27 mouse cellular contexts compared by ENCODE assay signal in genomic region chr19:29474803-29475202, GRCm38 (mm10). TPM values are rescaled to one million over a fixed set of nuclear protein-coding genes. Genes with fewer than 3 reads are reported as not detected.
DNase-seq lines count a peak whose midpoint lies in the region; ATAC-seq and TF ChIP-seq lines count a peak whose summit lies in the region.
"Had no signal": no experiment of that assay in that cellular context is flagged by ENCODE, and none has a peak within 500 bp of the region (broad histone marks: within the 10 kb centered on the region; RNA-seq: fewer than 3 reads in every experiment).

No protein-coding gene starts in this region.

- peak; percentile 85 for DNase-seq in MEL (ENCODE audit: low read depth, low spot score)
- peak; percentile 19 for DNase-seq in induced T-regulatory cell, adult 2 months (ENCODE audit: low read depth)
- no peak for DNase-seq in forebrain, postnatal 0 days
- DNase-seq in spleen, adult 12 weeks (ENCODE audit: low spot score): no peak
- no peak for DNase-seq in ovary, postnatal 14 days (ENCODE audit: low spot score)
- no peak for DNase-seq in layer of hippocampus, adult 8-10 months (ENCODE audit: low spot score in 2 of 2)
- DNase-seq: adrenal gland, postnatal 14 days; cerebellum, adult 18-20 months; cerebellum, adult 9-10 months; cerebellum, postnatal 14 days; gastrocnemius, postnatal 25 days; heart, adult 18-20 months; heart, postnatal 10 days; heart, postnatal 36 days; kidney, adult 11 months had no signal

- no peak overlapping the region for H3K9ac ChIP-seq in MEL (ENCODE audit: control insufficient read depth, low read depth, low read length, poor library complexity, severe bottlenecking)
- H3K9ac ChIP-seq in intestine, embryonic 16.5 days (ENCODE audit: low read depth, low read length): no peak overlapping the region
- H3K9ac ChIP-seq in forebrain, postnatal 0 days: no peak overlapping the region
- H3K9ac ChIP-seq: embryonic facial prominence, embryonic 12.5 days; embryonic facial prominence, embryonic 15.5 days; heart, embryonic 12.5 days; heart, embryonic 15.5 days; hindbrain, embryonic 13.5 days had no signal

- WGBS in intestine, embryonic 16.5 days: 46% methylated on average over 2 of the region's 2 CpGs
- 61% methylated on average over 2 of the region's 2 CpGs for WGBS in forebrain, postnatal 0 days

- no peak for TF ChIP-seq EP300 in MEL (IDR thresholded peaks at IDR 0.05; ENCODE audit: low read depth in 1 of 2, low read length in 2 of 2)

- no peak overlapping the region for H3K4me2 ChIP-seq in intestine, embryonic 16.5 days (ENCODE audit: low read depth, low read length)
- no peak overlapping the region for H3K4me2 ChIP-seq in forebrain, postnatal 0 days (ENCODE audit: low read depth)
- H3K4me2 ChIP-seq: embryonic facial prominence, embryonic 12.5 days; embryonic facial prominence, embryonic 15.5 days; heart, embryonic 12.5 days; heart, embryonic 15.5 days; hindbrain, embryonic 13.5 days had no signal

- ATAC-seq in intestine, embryonic 16.5 days: 0 out of 2 replicates have a peak, but pooled peaks have one; percentile 3
- peak; percentile 38; the same call in 1 of the 2 replicates for ATAC-seq in megakaryocyte, adult 5-6 weeks (ENCODE audit: poor library complexity, severe bottlenecking)
- no peak for ATAC-seq in forebrain, postnatal 0 days
- ATAC-seq: forebrain, embryonic 14.5 days; hindbrain, embryonic 16.5 days; Patski had no signal

- H3K79me2 ChIP-seq in MEL (ENCODE audit: control insufficient read depth, insufficient read depth, low read length, poor library complexity): no peaks in the 10 kb centered on the region

- H3K36me3 ChIP-seq in MEL (ENCODE audit: control insufficient read depth in 1 of 2, insufficient read depth in 2 of 2, low read length in 2 of 2): peaks cover 0 to 49% of the 10 kb centered on the region in 2 experiments; a peak in 2 of 4 replicates
- no peaks in the 10 kb centered on the region for H3K36me3 ChIP-seq in intestine, embryonic 16.5 days (ENCODE audit: control insufficient read depth, insufficient read depth, low read length)
- no peaks in the 10 kb centered on the region for H3K36me3 ChIP-seq in forebrain, postnatal 0 days (ENCODE audit: insufficient read depth)
- H3K36me3 ChIP-seq: embryonic facial prominence, embryonic 12.5 days; embryonic facial prominence, embryonic 15.5 days; heart, embryonic 12.5 days; heart, embryonic 15.5 days; hindbrain, embryonic 10.5 days; hindbrain, embryonic 13.5 days had no signal

- TF ChIP-seq POLR2A in MEL (IDR thresholded peaks at IDR 0.05; ENCODE audit: control insufficient read depth in 1 of 2, insufficient read depth in 1 of 2, low read depth in 1 of 2, low read length in 2 of 2, poor library complexity in 1 of 2): no peak

- H3K27me3 ChIP-seq in MEL (ENCODE audit: control insufficient read depth in 1 of 2, insufficient read depth in 2 of 2, low read length in 2 of 2): no peaks in the 10 kb centered on the region
- no peaks in the 10 kb centered on the region for H3K27me3 ChIP-seq in intestine, embryonic 16.5 days (replicated peaks; ENCODE audit: control insufficient read depth, insufficient read depth, low read length)
- H3K27me3 ChIP-seq in forebrain, postnatal 0 days (ENCODE audit: insufficient read depth, low read length): no peaks in the 10 kb centered on the region
- H3K27me3 ChIP-seq: CH12.LX; embryonic facial prominence, embryonic 12.5 days; embryonic facial prominence, embryonic 15.5 days; heart, embryonic 12.5 days; heart, embryonic 15.5 days; hindbrain, embryonic 13.5 days; Patski had no signal

- H3K9me3 ChIP-seq in MEL (replicated peaks; ENCODE audit: insufficient read depth, low read length): no peaks in the 10 kb centered on the region
- H3K9me3 ChIP-seq in intestine, embryonic 16.5 days (ENCODE audit: control insufficient read depth, low read length): no peaks in the 10 kb centered on the region
- no peaks in the 10 kb centered on the region for H3K9me3 ChIP-seq in forebrain, postnatal 0 days (ENCODE audit: low read length)
- H3K9me3 ChIP-seq: embryonic facial prominence, embryonic 12.5 days; embryonic facial prominence, embryonic 15.5 days; heart, embryonic 12.5 days; heart, embryonic 15.5 days; hindbrain, embryonic 10.5 days; hindbrain, embryonic 13.5 days had no signal

- H3K4me3 ChIP-seq in MEL (ENCODE audit: control insufficient read depth in 1 of 2, insufficient read depth in 1 of 2, low read depth in 2 of 2, low read length in 2 of 2): peak overlapping the region in 1 of 2 experiments; percentile 5; a peak in 1 of 4 replicates
- no peak overlapping the region for H3K4me3 ChIP-seq in intestine, embryonic 16.5 days (ENCODE audit: low read length)
- no peak overlapping the region for H3K4me3 ChIP-seq in forebrain, postnatal 0 days (ENCODE audit: low read depth, low read length)
- H3K4me3 ChIP-seq: embryonic facial prominence, embryonic 12.5 days; embryonic facial prominence, embryonic 15.5 days; heart, embryonic 12.5 days; heart, embryonic 15.5 days; hindbrain, embryonic 10.5 days; hindbrain, embryonic 13.5 days had no signal

- no peak for TF ChIP-seq RAD21 in MEL (IDR thresholded peaks at IDR 0.05; ENCODE audit: low read depth, low read length)

- peaks cover 52 to 58% of the 10 kb centered on the region in 2 experiments for H3K4me1 ChIP-seq in MEL (ENCODE audit: control insufficient read depth in 1 of 2, insufficient read depth in 2 of 2, low read length in 2 of 2)
- H3K4me1 ChIP-seq in intestine, embryonic 16.5 days (ENCODE audit: control insufficient read depth, insufficient read depth, low read length): peaks cover 34% of the 10 kb centered on the region
- no peaks in the 10 kb centered on the region for H3K4me1 ChIP-seq in forebrain, postnatal 0 days (ENCODE audit: insufficient read depth)
- H3K4me1 ChIP-seq: embryonic facial prominence, embryonic 12.5 days had no signal

- TF ChIP-seq CTCF in MEL (IDR thresholded peaks at IDR 0.05 in 2 of 3, conservative IDR thresholded peaks at IDR 0.05 in 1 of 3; ENCODE audit: control insufficient read depth in 1 of 3, insufficient read depth in 1 of 3, low read depth in 2 of 3, low read length in 3 of 3, poor library complexity in 1 of 3, severe bottlenecking in 1 of 3): no peak
- no peak for TF ChIP-seq CTCF in forebrain, postnatal 0 days (IDR thresholded peaks at IDR 0.05; ENCODE audit: low read depth)

- 0 out of 2 replicates have a peak overlapping the region, but pooled peaks have one; percentile 6 for H3K27ac ChIP-seq in MEL (ENCODE audit: control insufficient read depth, low read depth, low read length)
- peak overlapping the region; percentile 82 for H3K27ac ChIP-seq in intestine, embryonic 16.5 days (ENCODE audit: low read length)
- no peak overlapping the region for H3K27ac ChIP-seq in forebrain, postnatal 0 days (ENCODE audit: low read depth, low read length)
- H3K27ac ChIP-seq: embryonic facial prominence, embryonic 12.5 days; embryonic facial prominence, embryonic 15.5 days; heart, embryonic 15.5 days; hindbrain, embryonic 10.5 days; hindbrain, embryonic 13.5 days had no signal

TF ChIP-seq in MEL, 35 proteins besides CTCF, POLR2A, EP300 and RAD21:
- TF ChIP-seq TBP (IDR thresholded peaks at IDR 0.05; ENCODE audit: low read depth, low read length): no peak
- TF ChIP-seq ZNF384 (IDR thresholded peaks at IDR 0.05; ENCODE audit: low read depth, low read length): no peak
- TF ChIP-seq KAT2A (conservative IDR thresholded peaks at IDR 0.05; ENCODE audit: low read depth, low read length): no peak

RNA-seq across cellular contexts. Expression of gene Ric1, which starts 47.3 kb away (rescaled TPM):
- 41.0 and 43.8 TPM in 2 replicates for total RNA-seq in MEL (2012; rRNA removed)
- polyA plus RNA-seq in MEL (2012; ENCODE audit: insufficient read depth in 1 of 2, insufficient read length in 2 of 2, low read depth in 1 of 2, low replicate concordance in 2 of 2, missing spikeins in 1 of 2): 10 to 100 TPM; 54.2 to 77.2 TPM
- 8.0 and 9.0 TPM in 2 replicates for polyA plus RNA-seq in intestine, embryonic 16.5 days (2015; fragmentation: Nextera tagmentation; extraction: Ambion mirVana)
- total RNA-seq in megakaryocyte, adult 5-6 weeks (2015): 12.9 and 13.1 TPM in 2 replicates
- total RNA-seq in megakaryocyte, adult 5-6 weeks (2017): 14.3 and 15.3 TPM in 2 replicates
- total RNA-seq in forebrain, postnatal 0 days (2014; rRNA removed): 35.0 and 38.0 TPM in 2 replicates
- 7.9 and 10.4 TPM in 2 replicates for polyA plus RNA-seq in forebrain, postnatal 0 days (2015; fragmentation: Nextera tagmentation; extraction: Ambion mirVana)
- 10 to 100 TPM; 35.9 to 48.6 (median 44.7) TPM for total RNA-seq in layer of hippocampus, adult 8-10 months (2022)

Comparison
In these comparisons a context has a peak if more than half of its experiments do, and no peak if none do; other contexts are left out.
1. DNase-seq: peak in MEL (single experiment) and induced T-regulatory cell, adult 2 months (single experiment); none in forebrain, postnatal 0 days (single experiment), spleen, adult 12 weeks (single experiment), ovary, postnatal 14 days (single experiment) and layer of hippocampus, adult 8-10 months (0 of 2).